Mouse (Mus musculus) limb, embryonic 11.5 days (tissue): Measurements from ENCODE around the gene Rhbg. TPM values are rescaled to one million over a fixed set of nuclear protein-coding genes. Genes with fewer than 3 reads are reported as not detected.
A peak's percentile ranks its signal among the peaks of the same experiment; 100 is the strongest.

ENCODE experiments used
- ATAC-seq: fragments of 200-750 bp; cut with Nextera tagmentation; 2 replicates; pipeline ENCODE4 v1.8.0; 2017; ENCODE audit warnings: low read depth; ENCODE audit not compliant: insufficient number of reproducible peaks, low FRiP score, low TSS enrichment
- DNase-seq: peaks from one replicate; pipeline ENCODE4 v3.0.0-alpha.2; 2015; ENCODE audit warnings: low spot score
- H3K27ac ChIP-seq: fragments of 300-500 bp; sonication (generic); replicated peaks from 2 replicates; pipeline ENCODE4 v1.5.1; 2014; ENCODE audit warnings: low read depth, mild to moderate bottlenecking, low read length
- H3K27me3 ChIP-seq: fragments of 300-500 bp; sonication (generic); 2 replicates; pipeline ENCODE4 v1.6.1; 2014; ENCODE audit warnings: mild to moderate bottlenecking, low read length, mixed read lengths; ENCODE audit not compliant: control insufficient read depth, insufficient read depth
- H3K36me3 ChIP-seq: fragments of 300-500 bp; sonication (generic); 2 replicates; pipeline ENCODE4 v1.6.1; 2014; ENCODE audit warnings: mild to moderate bottlenecking, low read length, moderate library complexity, mixed read lengths; ENCODE audit not compliant: control insufficient read depth, insufficient read depth
- H3K4me1 ChIP-seq: fragments of 300-500 bp; sonication (generic); 2 replicates; pipeline ENCODE4 v1.6.1; 2014; ENCODE audit warnings: low read length, mixed read lengths; ENCODE audit not compliant: control insufficient read depth, insufficient read depth
- H3K4me2 ChIP-seq: fragments of 300-500 bp; sonication (generic); 2 replicates; pipeline ENCODE4 v1.6.1; 2014; ENCODE audit warnings: low read depth, mild to moderate bottlenecking, moderate library complexity; ENCODE audit not compliant: severe bottlenecking
- H3K4me3 ChIP-seq: fragments of 300-500 bp; sonication (generic); 2 replicates; pipeline ENCODE4 v1.5.1; 2014; ENCODE audit warnings: low read depth, low read length
- H3K9ac ChIP-seq: fragments of 300-500 bp; sonication (generic); 2 replicates; pipeline ENCODE4 v1.6.1; 2014; ENCODE audit warnings: mild to moderate bottlenecking, low read length
- H3K9me3 ChIP-seq: fragments of 300-500 bp; sonication (generic); 2 replicates; pipeline ENCODE4 v1.6.1; 2016; ENCODE audit warnings: low read length; ENCODE audit not compliant: control insufficient read depth
- WGBS: fragments of 180-500 bp; shearing (Covaris S2); extraction: QIAGEN DNeasy Blood & Tissue Kit; methylation state at CpG from one replicate; pipeline ENCODE4 v1.1.7; 2014; 5-methylcytosine and 5-hydroxymethylcytosine counted together
- polyA plus RNA-seq: library from polyadenylated mRNA; unstranded; fragments of >200 nt; fragmentation: Nextera tagmentation; extraction: Ambion mirVana; gene quantifications from 2 replicates; pipeline ENCODE4 v1.2.1, GENCODE M21; 2014

The Rhbg gene
- polyA plus RNA-seq, 1 experiment from 2014 or later = 0.11 TPM

- DNase-seq = no peak
- no peak overlapping the region for H3K27ac ChIP-seq
- H3K4me3 ChIP-seq = no peak overlapping the region
- H3K27me3 ChIP-seq = peaks cover 17% of the 10 kb centered on the region
- ATAC-seq = no peak
- WGBS = 36% methylated on average over 9 of the region's 9 CpGs
- no peak overlapping the region for H3K9ac ChIP-seq
- H3K4me2 ChIP-seq = no peak overlapping the region
- no peaks in the 10 kb centered on the region for H3K9me3 ChIP-seq
- no peaks in the 10 kb centered on the region for H3K36me3 ChIP-seq
- no peaks in the 10 kb centered on the region for H3K4me1 ChIP-seq
Observed at GRCm38 (mm10) chr3:88247666-88248065, 6.8 kb downstream of the Rhbg start.

- ATAC-seq (no peak), DNase-seq (peak; percentile 82)
- H3K9me3 ChIP-seq = no peaks in the 10 kb centered on the region
- peaks cover 33% of the 10 kb centered on the region for H3K27me3 ChIP-seq
- H3K4me3 ChIP-seq = no peak overlapping the region
- 24% methylated on average over 13 of the region's 13 CpGs for WGBS
- H3K4me1 ChIP-seq = peaks cover 3% of the 10 kb centered on the region; the same call in 1 of the 2 replicates
- no peaks in the 10 kb centered on the region for H3K36me3 ChIP-seq
- no peak overlapping the region for H3K4me2 ChIP-seq
- H3K27ac ChIP-seq = no peak overlapping the region
- no peak overlapping the region for H3K9ac ChIP-seq
Observed at GRCm38 (mm10) chr3:88245811-88246210, 8.7 kb downstream of the Rhbg start.

GRCm38 (mm10) chr3:88244071-88244470 is 10.4 kb downstream of the Rhbg start:
- WGBS = 3% methylated on average over 2 of the region's 2 CpGs
- DNase-seq (peak; percentile 67), ATAC-seq (no peak)
- Histone ChIP-seq H3K27ac (no peak overlapping the region), H3K9me3 (no peaks in the 10 kb centered on the region), H3K36me3 (no peaks in the 10 kb centered on the region), H3K4me1 (peaks cover 5% of the 10 kb centered on the region; the same call in 1 of the 2 replicates), H3K4me2 (no peak overlapping the region), H3K9ac (no peak overlapping the region), H3K27me3 (peaks cover 50% of the 10 kb centered on the region), H3K4me3 (no peak overlapping the region)

- no peak overlapping the region for H3K9ac ChIP-seq
- no peak overlapping the region for H3K4me3 ChIP-seq
- ATAC-seq (no peak; the same call in 1 of the 2 replicates), DNase-seq (peak; percentile 86)
- no peaks in the 10 kb centered on the region for H3K36me3 ChIP-seq
- peaks cover 5% of the 10 kb centered on the region; the same call in 1 of the 2 replicates for H3K4me1 ChIP-seq
- 2% methylated on average over 13 of the region's 13 CpGs for WGBS
- H3K4me2 ChIP-seq = no peak overlapping the region
- peaks cover 64% of the 10 kb centered on the region for H3K27me3 ChIP-seq
- H3K27ac ChIP-seq = no peak overlapping the region
- no peaks in the 10 kb centered on the region for H3K9me3 ChIP-seq
Observed at GRCm38 (mm10) chr3:88242531-88242930, 12.0 kb downstream of the Rhbg start.

- Histone ChIP-seq H3K27me3 (peaks cover 72% of the 10 kb centered on the region), H3K9me3 (no peaks in the 10 kb centered on the region), H3K36me3 (no peaks in the 10 kb centered on the region), H3K27ac (no peak overlapping the region), H3K9ac (no peak overlapping the region), H3K4me2 (peak overlapping the region; percentile 37; the same call in 1 of the 2 replicates), H3K4me3 (peak overlapping the region; percentile 19; the same call in 1 of the 2 replicates), H3K4me1 (peaks cover 8% of the 10 kb centered on the region; the same call in 1 of the 2 replicates)
- 2% methylated on average over 48 of the region's 48 CpGs for WGBS
- peak; percentile 38 for DNase-seq
- no peak for ATAC-seq
Observed at GRCm38 (mm10) chr3:88241045-88241786, 13.3 kb downstream of the Rhbg start.

- no peak overlapping the region for H3K9ac ChIP-seq
- H3K27ac ChIP-seq = no peak overlapping the region
- H3K4me3 ChIP-seq = no peak overlapping the region
- ATAC-seq (no peak), DNase-seq (no peak)
- peaks cover 71% of the 10 kb centered on the region for H3K27me3 ChIP-seq
- peaks cover 11% of the 10 kb centered on the region; the same call in 1 of the 2 replicates for H3K4me1 ChIP-seq
- H3K36me3 ChIP-seq = no peaks in the 10 kb centered on the region
- H3K9me3 ChIP-seq = no peaks in the 10 kb centered on the region
- WGBS = 49% methylated on average over 4 of the region's 4 CpGs
- H3K4me2 ChIP-seq = no peak overlapping the region
Observed at GRCm38 (mm10) chr3:88239446-88239845, 15.1 kb downstream of the Rhbg start.

GRCm38 (mm10) chr3:88238866-88239391 is 15.6 kb downstream of the Rhbg start:
- Histone ChIP-seq H3K4me1 (peaks cover 14% of the 10 kb centered on the region; the same call in 1 of the 2 replicates), H3K27me3 (peaks cover 71% of the 10 kb centered on the region), H3K9ac (no peak overlapping the region), H3K4me3 (no peak overlapping the region), H3K27ac (no peak overlapping the region), H3K4me2 (no peak overlapping the region), H3K9me3 (no peaks in the 10 kb centered on the region), H3K36me3 (no peaks in the 10 kb centered on the region)
- WGBS = 31% methylated on average over 8 of the region's 8 CpGs
- ATAC-seq (no peak), DNase-seq (no peak)

- Histone ChIP-seq H3K9me3 (no peaks in the 10 kb centered on the region), H3K4me3 (no peak overlapping the region), H3K27ac (no peak overlapping the region), H3K4me1 (peaks cover 21% of the 10 kb centered on the region), H3K9ac (peak overlapping the region; percentile 22; the same call in 1 of the 2 replicates), H3K36me3 (no peaks in the 10 kb centered on the region), H3K27me3 (peaks cover 64% of the 10 kb centered on the region), H3K4me2 (no peak overlapping the region)
- 5% methylated on average over 10 of the region's 10 CpGs for WGBS
- ATAC-seq (no peak), DNase-seq (peak; percentile 67)
Observed at GRCm38 (mm10) chr3:88237556-88238194, 16.8 kb downstream of the Rhbg start.
